15 mouse cellular contexts compared by ENCODE assay signal in genomic region chr6:143690131-143690530, GRCm38 (mm10).
A peak's percentile ranks its signal among the peaks of the same experiment; 100 is the strongest.
DNase-seq lines count a peak whose midpoint lies in the region; ATAC-seq and TF ChIP-seq lines count a peak whose summit lies in the region.
"Had no signal": no experiment of that assay in that cellular context is flagged by ENCODE, and none has a peak within 500 bp of the region (broad histone marks: within the 10 kb centered on the region; RNA-seq: fewer than 3 reads in every experiment).

No protein-coding gene starts in this region.

- no peak overlapping the region for H3K9ac ChIP-seq in forebrain, postnatal 0 days
- no peak overlapping the region for H3K9ac ChIP-seq in forebrain, embryonic 12.5 days
- no peak overlapping the region for H3K9ac ChIP-seq in limb, embryonic 12.5 days (replicated peaks)
- no peak overlapping the region for H3K9ac ChIP-seq in CH12.LX (ENCODE audit: insufficient read depth, low read depth)
- H3K9ac ChIP-seq in embryonic facial prominence, embryonic 14.5 days (ENCODE audit: low read depth, low read length), result no peak overlapping the region
- H3K9ac ChIP-seq in stomach, postnatal 0 days (ENCODE audit: low read length), result no peak overlapping the region
- H3K9ac ChIP-seq: heart, embryonic 12.5 days; hindbrain, embryonic 14.5 days had no signal

- no peaks in the 10 kb centered on the region for H3K36me3 ChIP-seq in forebrain, postnatal 0 days (ENCODE audit: insufficient read depth)
- H3K36me3 ChIP-seq in forebrain, embryonic 12.5 days (replicated peaks), result no peaks in the 10 kb centered on the region
- no peaks in the 10 kb centered on the region for H3K36me3 ChIP-seq in limb, embryonic 12.5 days
- no peaks in the 10 kb centered on the region for H3K36me3 ChIP-seq in limb, embryonic 10.5 days
- H3K36me3 ChIP-seq in CH12.LX (replicated peaks in 1 of 2; ENCODE audit: control insufficient read depth in 1 of 2, insufficient read depth in 1 of 2, low read length in 1 of 2), result no peaks in the 10 kb centered on the region
- no peaks in the 10 kb centered on the region for H3K36me3 ChIP-seq in embryonic facial prominence, embryonic 14.5 days (ENCODE audit: control insufficient read depth, insufficient read depth, low read length)
- no peaks in the 10 kb centered on the region for H3K36me3 ChIP-seq in stomach, postnatal 0 days (ENCODE audit: control insufficient read depth, insufficient read depth, low read length)
- H3K36me3 ChIP-seq: heart, embryonic 12.5 days; hindbrain, embryonic 10.5 days had no signal

- no peak for TF ChIP-seq CTCF in forebrain, postnatal 0 days (IDR thresholded peaks at IDR 0.05; ENCODE audit: low read depth)
- no peak for TF ChIP-seq CTCF in CH12.LX (conservative IDR thresholded peaks at IDR 0.05 in 1 of 2, IDR thresholded peaks at IDR 0.05 in 1 of 2; ENCODE audit: low read depth in 2 of 2, low read length in 2 of 2)
- no peak for TF ChIP-seq CTCF in stomach, postnatal 0 days (IDR thresholded peaks at IDR 0.05; ENCODE audit: low read depth)

- TF ChIP-seq POLR2A in CH12.LX (IDR thresholded peaks at IDR 0.05; ENCODE audit: low read depth, low read length), result no peak

- dilution Hi-C loops in CH12.LX (cut with MboI; ENCODE audit: extremely low pct_ligation_motif_present, extremely low pct_unique_long_range_greater_than_20kb, low sequenced_read_pairs), result no loop called here

- no peak overlapping the region for H3K4me3 ChIP-seq in forebrain, postnatal 0 days (ENCODE audit: low read depth, low read length)
- H3K4me3 ChIP-seq in forebrain, embryonic 12.5 days (replicated peaks), result no peak overlapping the region
- no peak overlapping the region for H3K4me3 ChIP-seq in limb, embryonic 12.5 days (replicated peaks)
- H3K4me3 ChIP-seq in limb, embryonic 10.5 days, result no peak overlapping the region
- no peak overlapping the region for H3K4me3 ChIP-seq in CH12.LX (replicated peaks in 1 of 3; ENCODE audit: low read depth in 2 of 3, low read length in 2 of 3, poor library complexity in 1 of 3)
- H3K4me3 ChIP-seq in embryonic facial prominence, embryonic 14.5 days (ENCODE audit: low read depth, low read length), result no peak overlapping the region
- H3K4me3 ChIP-seq in stomach, postnatal 0 days (ENCODE audit: low read depth, low read length), result no peak overlapping the region
- H3K4me3 ChIP-seq: heart, embryonic 12.5 days; hindbrain, embryonic 10.5 days had no signal

- in situ Hi-C loops in CH12.LX (cut with MboI; ENCODE audit: low pct_ligation_motif_present, low pct_unique_long_range_greater_than_20kb, low sequenced_read_pairs), result no loop called here

- H3K27me3 ChIP-seq in forebrain, postnatal 0 days (ENCODE audit: insufficient read depth, low read length), result no peaks in the 10 kb centered on the region
- H3K27me3 ChIP-seq in forebrain, embryonic 12.5 days, result no peaks in the 10 kb centered on the region
- H3K27me3 ChIP-seq in limb, embryonic 12.5 days, result no peaks in the 10 kb centered on the region
- H3K27me3 ChIP-seq in limb, embryonic 10.5 days (ENCODE audit: low read depth, poor library complexity, severe bottlenecking), result no peaks in the 10 kb centered on the region
- no peaks in the 10 kb centered on the region for H3K27me3 ChIP-seq in CH12.LX (replicated peaks)
- H3K27me3 ChIP-seq in embryonic facial prominence, embryonic 14.5 days (replicated peaks; ENCODE audit: control insufficient read depth, insufficient read depth, low read length), result no peaks in the 10 kb centered on the region
- H3K27me3 ChIP-seq in stomach, postnatal 0 days (ENCODE audit: control insufficient read depth, insufficient read depth, low read length), result no peaks in the 10 kb centered on the region
- H3K27me3 ChIP-seq: heart, embryonic 12.5 days had no signal

- DNase-seq in forebrain, postnatal 0 days, result no peak
- DNase-seq in limb, embryonic 10.5 days (ENCODE audit: low spot score), result no peak
- peak; percentile 5 for DNase-seq in CH12.LX (ENCODE audit: extremely low read depth)
- no peak for DNase-seq in embryonic facial prominence, embryonic 14.5 days (ENCODE audit: low spot score)
- no peak for DNase-seq in stomach, postnatal 0 days (ENCODE audit: low spot score)
- DNase-seq in embryo, embryonic 11 days, result no peak
- DNase-seq: cerebellum, adult 11-12 months; cerebellum, adult 9-10 months had no signal

- WGBS in forebrain, postnatal 0 days, result 94% methylated on average over 9 of the region's 9 CpGs
- WGBS in forebrain, embryonic 12.5 days, result 92% methylated on average over 9 of the region's 9 CpGs
- 91% methylated on average over 9 of the region's 9 CpGs for WGBS in limb, embryonic 12.5 days
- WGBS in limb, embryonic 10.5 days, result 91% methylated on average over 9 of the region's 9 CpGs
- 78% methylated on average over 9 of the region's 9 CpGs for WGBS in embryonic facial prominence, embryonic 14.5 days
- WGBS in stomach, postnatal 0 days, result 90% methylated on average over 9 of the region's 9 CpGs

- no peak overlapping the region for H3K27ac ChIP-seq in forebrain, postnatal 0 days (ENCODE audit: low read depth, low read length)
- no peak overlapping the region for H3K27ac ChIP-seq in forebrain, embryonic 12.5 days
- H3K27ac ChIP-seq in limb, embryonic 12.5 days, result peak overlapping the region; percentile 79; the same call in 1 of the 2 replicates
- H3K27ac ChIP-seq in limb, embryonic 10.5 days, result no peak overlapping the region; the same call in 1 of the 2 replicates
- H3K27ac ChIP-seq in CH12.LX (ENCODE audit: insufficient read depth, low read depth), result no peak overlapping the region
- no peak overlapping the region for H3K27ac ChIP-seq in embryonic facial prominence, embryonic 14.5 days (replicated peaks; ENCODE audit: low read depth, low read length)
- no peak overlapping the region for H3K27ac ChIP-seq in stomach, postnatal 0 days (replicated peaks)
- H3K27ac ChIP-seq: hindbrain, embryonic 10.5 days; hindbrain, embryonic 14.5 days had no signal

- H3K9me3 ChIP-seq in forebrain, postnatal 0 days (ENCODE audit: low read length), result no peaks in the 10 kb centered on the region
- H3K9me3 ChIP-seq in forebrain, embryonic 12.5 days, result no peaks in the 10 kb centered on the region
- peaks cover 8% of the 10 kb centered on the region; the same call in 1 of the 2 replicates for H3K9me3 ChIP-seq in limb, embryonic 12.5 days
- no peaks in the 10 kb centered on the region for H3K9me3 ChIP-seq in limb, embryonic 10.5 days (replicated peaks)
- H3K9me3 ChIP-seq in CH12.LX (replicated peaks; ENCODE audit: low read length), result no peaks in the 10 kb centered on the region
- H3K9me3 ChIP-seq in embryonic facial prominence, embryonic 14.5 days (ENCODE audit: control insufficient read depth, low read length), result 0 out of 2 replicates have a peak, but pooled peaks cover 4% of the 10 kb centered on the region
- H3K9me3 ChIP-seq in stomach, postnatal 0 days (ENCODE audit: control insufficient read depth, low read length), result no peaks in the 10 kb centered on the region
- H3K9me3 ChIP-seq: heart, embryonic 12.5 days; hindbrain, embryonic 10.5 days had no signal

- ATAC-seq in forebrain, postnatal 0 days, result 0 out of 2 replicates have a peak, but pooled peaks have one; percentile 18
- ATAC-seq in forebrain, embryonic 12.5 days (ENCODE audit: low FRiP score), result no peak
- peak; percentile 37; the same call in 1 of the 2 replicates for ATAC-seq in limb, embryonic 12.5 days (ENCODE audit: insufficient number of reproducible peaks, insufficient read depth, low FRiP score, low TSS enrichment, low read depth)
- ATAC-seq in embryonic facial prominence, embryonic 14.5 days (ENCODE audit: low read depth), result 0 out of 2 replicates have a peak, but pooled peaks have one; percentile 55
- ATAC-seq in stomach, postnatal 0 days (ENCODE audit: low FRiP score, low TSS enrichment), result no peak
- ATAC-seq: inflammation-experienced regulatory T-cells, adult 6 months; intestine, postnatal 0 days had no signal

- no peak overlapping the region for H3K4me2 ChIP-seq in forebrain, postnatal 0 days (ENCODE audit: low read depth)
- H3K4me2 ChIP-seq in forebrain, embryonic 12.5 days, result no peak overlapping the region
- no peak overlapping the region for H3K4me2 ChIP-seq in limb, embryonic 12.5 days
- no peak overlapping the region for H3K4me2 ChIP-seq in CH12.LX (ENCODE audit: insufficient read depth, low read depth, poor library complexity, severe bottlenecking)
- no peak overlapping the region for H3K4me2 ChIP-seq in embryonic facial prominence, embryonic 14.5 days (ENCODE audit: low read depth, low read length)
- H3K4me2 ChIP-seq in stomach, postnatal 0 days (replicated peaks; ENCODE audit: low read depth), result no peak overlapping the region
- H3K4me2 ChIP-seq: heart, embryonic 12.5 days; hindbrain, embryonic 14.5 days had no signal

- no peaks in the 10 kb centered on the region for H3K4me1 ChIP-seq in forebrain, postnatal 0 days (ENCODE audit: insufficient read depth)
- no peaks in the 10 kb centered on the region for H3K4me1 ChIP-seq in forebrain, embryonic 12.5 days
- H3K4me1 ChIP-seq in limb, embryonic 12.5 days (replicated peaks), result peaks cover 12% of the 10 kb centered on the region
- no peaks in the 10 kb centered on the region for H3K4me1 ChIP-seq in limb, embryonic 10.5 days
- peaks cover 0 to 22% of the 10 kb centered on the region in 2 experiments; a peak in 2 of 4 replicates for H3K4me1 ChIP-seq in CH12.LX (ENCODE audit: control insufficient read depth in 1 of 2, insufficient read depth in 2 of 2)
- no peaks in the 10 kb centered on the region for H3K4me1 ChIP-seq in embryonic facial prominence, embryonic 14.5 days (ENCODE audit: control insufficient read depth, insufficient read depth, low read length)
- no peaks in the 10 kb centered on the region for H3K4me1 ChIP-seq in stomach, postnatal 0 days (replicated peaks; ENCODE audit: control insufficient read depth, insufficient read depth)
- H3K4me1 ChIP-seq: heart, embryonic 12.5 days; hindbrain, embryonic 10.5 days had no signal

- H3K79me2 ChIP-seq in CH12.LX (replicated peaks; ENCODE audit: control insufficient read depth, extremely low read depth, insufficient read depth, poor library complexity, severe bottlenecking), result no peaks in the 10 kb centered on the region

- no peak for TF ChIP-seq EP300 in CH12.LX (IDR thresholded peaks at IDR 0.05; ENCODE audit: low read length)
- TF ChIP-seq EP300 in stomach, postnatal 0 days (optimal IDR thresholded peaks at IDR 0.05), result no peak

- TF ChIP-seq RAD21 in CH12.LX (IDR thresholded peaks at IDR 0.05; ENCODE audit: low read depth, low read length), result no peak

TF ChIP-seq in CH12.LX, 34 proteins besides CTCF, POLR2A, EP300 and RAD21:
- TF ChIP-seq UBTF (IDR thresholded peaks at IDR 0.05; ENCODE audit: low read depth, low read length) (no peak), ZMIZ1 (IDR thresholded peaks at IDR 0.05; ENCODE audit: low read depth, low read length) (no peak), USF1 (IDR thresholded peaks at IDR 0.05; ENCODE audit: low read depth, low read length) (no peak), ETS1 (conservative IDR thresholded peaks at IDR 0.05; ENCODE audit: low read depth, low read length) (no peak), TBP (conservative IDR thresholded peaks at IDR 0.05; ENCODE audit: low read depth, low read length) (no peak), POLR2AphosphoS2 (IDR thresholded peaks at IDR 0.05; ENCODE audit: low read depth, low read length) (no peak), SMC3 (IDR thresholded peaks at IDR 0.05; ENCODE audit: low read depth, low read length) (no peak)

Comparison
In these comparisons a context has a peak if more than half of its experiments do, and no peak if none do; other contexts are left out.
1. ATAC-seq: peak in forebrain, postnatal 0 days (single experiment), limb, embryonic 12.5 days (single experiment) and embryonic facial prominence, embryonic 14.5 days (single experiment); none in forebrain, embryonic 12.5 days (single experiment) and stomach, postnatal 0 days (single experiment).